Mouse (Mus musculus) heart, embryonic 10.5 days (tissue): Measurements from ENCODE around the gene Gimap7. TPM values are rescaled to one million over a fixed set of nuclear protein-coding genes. Genes with fewer than 3 reads are reported as not detected.
"Not testable (repeated sequence)": the region's sequence is repeated elsewhere in the genome, so short reads cannot be mapped to it uniquely, and the experiment has no call there.

Source experiments
- DNase-seq: peaks from one replicate; pipeline ENCODE4 v3.0.0-alpha.2; 2017; ENCODE audit warnings: low spot score
- H3K27ac ChIP-seq: fragments of 300-500 bp; sonication (generic); 2 replicates; pipeline ENCODE4 v1.5.1; 2016; ENCODE audit warnings: mild to moderate bottlenecking
- H3K27me3 ChIP-seq: fragments of 300-500 bp; sonication (generic); 2 replicates; pipeline ENCODE4 v1.6.1; 2016; ENCODE audit warnings: mild to moderate bottlenecking; ENCODE audit not compliant: poor library complexity, insufficient read depth, severe bottlenecking
- H3K36me3 ChIP-seq: fragments of 300-500 bp; sonication (generic); 2 replicates; pipeline ENCODE4 v1.6.1; 2016; ENCODE audit warnings: mild to moderate bottlenecking, moderate library complexity
- H3K4me1 ChIP-seq: fragments of 300-500 bp; sonication (generic); 2 replicates; pipeline ENCODE4 v1.6.1; 2016; ENCODE audit warnings: mild to moderate bottlenecking
- H3K4me3 ChIP-seq: fragments of 300-500 bp; sonication (generic); 2 replicates; pipeline ENCODE4 v1.5.1; 2016; ENCODE audit warnings: mild to moderate bottlenecking, moderate library complexity
- H3K9me3 ChIP-seq: fragments of 300-500 bp; sonication (generic); 2 replicates; pipeline ENCODE4 v1.6.1; 2016; ENCODE audit warnings: mild to moderate bottlenecking, moderate library complexity
- WGBS: fragments of 180-500 bp; shearing (Covaris S2); methylation state at CpG from one replicate; pipeline ENCODE4 v1.1.7; 2016; 5-methylcytosine and 5-hydroxymethylcytosine counted together
- polyA plus RNA-seq: library from polyadenylated mRNA; unstranded; fragments of >200 nt; fragmentation: Nextera tagmentation; extraction: Ambion mirVana; gene quantifications from 2 replicates; pipeline ENCODE4 v1.2.1, GENCODE M21; 2016

The Gimap7 gene
- polyA plus RNA-seq, 1 experiment from 2014 or later, result not detected

- H3K9me3 ChIP-seq, result no peaks in the 10 kb centered on the region
- H3K36me3 ChIP-seq, result no peaks in the 10 kb centered on the region
- H3K27ac ChIP-seq, result no peak overlapping the region
- DNase-seq, result no peak
- H3K4me3 ChIP-seq, result no peak overlapping the region
- H3K4me1 ChIP-seq, result no peaks in the 10 kb centered on the region
- WGBS, result 74% methylated on average over 4 of the region's 4 CpGs
- no peaks in the 10 kb centered on the region for H3K27me3 ChIP-seq
Measured at GRCm38 (mm10) chr6:48682271-48682670, 36.1 kb upstream of the Gimap7 start.

GRCm38 (mm10) chr6:48683263-48683821, 35.1 kb upstream of the Gimap7 start:
- H3K27me3 ChIP-seq, H3K27ac ChIP-seq, H3K9me3 ChIP-seq, DNase-seq, H3K36me3 ChIP-seq, H3K4me3 ChIP-seq, H3K4me1 ChIP-seq: not testable (repeated sequence)
- WGBS, result 85% methylated on average over 4 of the region's 4 CpGs

GRCm38 (mm10) chr6:48684319-48684718, 34.1 kb upstream of the Gimap7 start, which contains the start of gene Gimap4:
Gimap4 (plus strand) TSS chr6:48684549.
- no peak within 1 kb of the TSS for H3K4me3 ChIP-seq
- no peaks in the 10 kb centered on the region for H3K4me1 ChIP-seq
- no peak for DNase-seq
- no peaks in the 10 kb centered on the region for H3K36me3 ChIP-seq
- H3K9me3 ChIP-seq, result no peaks in the 10 kb centered on the region
- peak within 1 kb of the TSS; percentile 33 for H3K27ac ChIP-seq
- 63% methylated on average over 5 of the region's 5 CpGs for WGBS
- no peaks in the 10 kb centered on the region for H3K27me3 ChIP-seq

- Histone ChIP-seq H3K27ac (peak overlapping the region; percentile 33; the same call in 1 of the 2 replicates), H3K4me3 (no peak overlapping the region), H3K36me3 (no peaks in the 10 kb centered on the region), H3K9me3 (no peaks in the 10 kb centered on the region), H3K27me3 (no peaks in the 10 kb centered on the region), H3K4me1 (no peaks in the 10 kb centered on the region)
- 48% methylated on average over 4 of the region's 4 CpGs for WGBS
- no peak for DNase-seq
Measured at GRCm38 (mm10) chr6:48684806-48685205, 33.6 kb upstream of the Gimap7 start.

- no peak overlapping the region for H3K4me3 ChIP-seq
- 81% methylated on average over 2 of the region's 2 CpGs for WGBS
Measured at GRCm38 (mm10) chr6:48685251-48685650, 33.2 kb upstream of the Gimap7 start.

GRCm38 (mm10) chr6:48685694-48686665, 32.4 kb upstream of the Gimap7 start:
- Histone ChIP-seq H3K4me1 (no peaks in the 10 kb centered on the region), H3K27me3 (no peaks in the 10 kb centered on the region), H3K36me3 (no peaks in the 10 kb centered on the region), H3K4me3 (no peak overlapping the region), H3K9me3 (no peaks in the 10 kb centered on the region), H3K27ac (peak overlapping the region; percentile 6; the same call in 1 of the 2 replicates)
- DNase-seq, result no peak
- WGBS, result 76% methylated on average over 7 of the region's 7 CpGs

More at GRCm38 (mm10) chr6:48685251-48685650, 33.2 kb upstream of the Gimap7 start:
- H3K4me1 ChIP-seq, result no peaks in the 10 kb centered on the region
- H3K27ac ChIP-seq, result peak overlapping the region; percentile 33
- H3K9me3 ChIP-seq, result no peaks in the 10 kb centered on the region
- H3K27me3 ChIP-seq, result no peaks in the 10 kb centered on the region
- no peaks in the 10 kb centered on the region for H3K36me3 ChIP-seq
- DNase-seq, result no peak

GRCm38 (mm10) chr6:48687077-48687476, 31.3 kb upstream of the Gimap7 start:
- H3K9me3 ChIP-seq, result no peaks in the 10 kb centered on the region
- H3K4me3 ChIP-seq, result no peak overlapping the region
- DNase-seq, result no peak
- 64% methylated on average over 2 of the region's 2 CpGs for WGBS
- H3K36me3 ChIP-seq, result no peaks in the 10 kb centered on the region
- H3K27ac ChIP-seq, result no peak overlapping the region; the same call in 1 of the 2 replicates
- no peaks in the 10 kb centered on the region for H3K4me1 ChIP-seq
- H3K27me3 ChIP-seq, result no peaks in the 10 kb centered on the region

- H3K36me3 ChIP-seq, result no peaks in the 10 kb centered on the region
- no peak for DNase-seq
- no peaks in the 10 kb centered on the region for H3K4me1 ChIP-seq
- H3K4me3 ChIP-seq, result no peak overlapping the region
- H3K27ac ChIP-seq, result no peak overlapping the region
- WGBS, result 63% methylated on average over 2 of the region's 2 CpGs
- no peaks in the 10 kb centered on the region for H3K9me3 ChIP-seq
- no peaks in the 10 kb centered on the region for H3K27me3 ChIP-seq
Measured at GRCm38 (mm10) chr6:48689320-48689719, 29.1 kb upstream of the Gimap7 start.

- H3K4me1 ChIP-seq, result no peaks in the 10 kb centered on the region
- no peaks in the 10 kb centered on the region for H3K27me3 ChIP-seq
Measured at GRCm38 (mm10) chr6:48692962-48693361, 25.5 kb upstream of the Gimap7 start.

GRCm38 (mm10) chr6:48696830-48697554, 21.4 kb upstream of the Gimap7 start:
- Histone ChIP-seq H3K36me3 (no peaks in the 10 kb centered on the region), H3K27ac (no peak overlapping the region), H3K4me1 (no peaks in the 10 kb centered on the region), H3K27me3 (no peaks in the 10 kb centered on the region), H3K4me3 (no peak overlapping the region), H3K9me3 (no peaks in the 10 kb centered on the region)
- DNase-seq, result no peak
- WGBS, result 88% methylated on average over 4 of the region's 4 CpGs

More at GRCm38 (mm10) chr6:48692962-48693361, 25.5 kb upstream of the Gimap7 start:
- Histone ChIP-seq H3K36me3 (no peaks in the 10 kb centered on the region), H3K9me3 (no peaks in the 10 kb centered on the region), H3K27ac (no peak overlapping the region), H3K4me3 (no peak overlapping the region)
- DNase-seq, result no peak
- 82% methylated on average over 6 of the region's 6 CpGs for WGBS

GRCm38 (mm10) chr6:48697555-48697930, 20.9 kb upstream of the Gimap7 start:
- Histone ChIP-seq H3K4me3 (no peak overlapping the region), H3K27me3 (no peaks in the 10 kb centered on the region), H3K4me1 (no peaks in the 10 kb centered on the region), H3K27ac (no peak overlapping the region), H3K36me3 (no peaks in the 10 kb centered on the region), H3K9me3 (no peaks in the 10 kb centered on the region)
- DNase-seq, result no peak
- WGBS, result 60% methylated on average over 1 of the region's 1 CpGs

GRCm38 (mm10) chr6:48698066-48698856, 20.2 kb upstream of the Gimap7 start:
- H3K27me3 ChIP-seq, result no peaks in the 10 kb centered on the region
- no peaks in the 10 kb centered on the region for H3K4me1 ChIP-seq
- no peaks in the 10 kb centered on the region for H3K36me3 ChIP-seq
- WGBS, result 85% methylated on average over 7 of the region's 7 CpGs
- H3K4me3 ChIP-seq, result no peak overlapping the region
- no peak for DNase-seq
- H3K27ac ChIP-seq, result no peak overlapping the region
- H3K9me3 ChIP-seq, result no peaks in the 10 kb centered on the region
